Mouse (Mus musculus): ENCODE data around the gene Rundc1. TPM values are rescaled to one million over a fixed set of nuclear protein-coding genes. Genes with fewer than 3 reads are reported as not detected.

Rundc1 gene
- polyA plus RNA-seq, 1 experiment from 2014 or later = 16.1 TPM

- WGBS = 63% methylated on average over 6 of the region's 6 CpGs
- no peak overlapping the region for H3K4me2 ChIP-seq (replicated peaks; ENCODE audit: low read depth, low read length)
- H3K4me1 ChIP-seq (ENCODE audit: control insufficient read depth, insufficient read depth, low read length) = peaks cover 10% of the 10 kb centered on the region
- no peaks in the 10 kb centered on the region for H3K9me3 ChIP-seq (ENCODE audit: control insufficient read depth, low read length)
- ATAC-seq (ENCODE audit: low FRiP score, low TSS enrichment) = no peak
- H3K27me3 ChIP-seq (ENCODE audit: control insufficient read depth, insufficient read depth, low read length) = no peaks in the 10 kb centered on the region
- H3K27ac ChIP-seq (ENCODE audit: low read depth, low read length) = no peak overlapping the region
- H3K36me3 ChIP-seq (ENCODE audit: control insufficient read depth, insufficient read depth, low read length) = peaks cover 2% of the 10 kb centered on the region; the same call in 1 of the 2 replicates
- H3K9ac ChIP-seq (ENCODE audit: low read depth, low read length) = no peak overlapping the region
- H3K4me3 ChIP-seq (ENCODE audit: low read length) = no peak overlapping the region
Measured at GRCm38 (mm10) chr11:101418991-101419390, 5.9 kb upstream of the Rundc1 start.

- 34% methylated on average over 3 of the region's 3 CpGs for WGBS
- H3K4me3 ChIP-seq (ENCODE audit: low read length) = no peak overlapping the region
- H3K4me1 ChIP-seq (ENCODE audit: control insufficient read depth, insufficient read depth, low read length) = peaks cover 12% of the 10 kb centered on the region
- no peaks in the 10 kb centered on the region for H3K36me3 ChIP-seq (ENCODE audit: control insufficient read depth, insufficient read depth, low read length)
- no peaks in the 10 kb centered on the region for H3K9me3 ChIP-seq (ENCODE audit: control insufficient read depth, low read length)
- no peak for ATAC-seq (ENCODE audit: low FRiP score, low TSS enrichment)
- no peak overlapping the region for H3K4me2 ChIP-seq (replicated peaks; ENCODE audit: low read depth, low read length)
- H3K9ac ChIP-seq (ENCODE audit: low read depth, low read length) = no peak overlapping the region
- no peak overlapping the region for H3K27ac ChIP-seq (ENCODE audit: low read depth, low read length)
- no peaks in the 10 kb centered on the region for H3K27me3 ChIP-seq (ENCODE audit: control insufficient read depth, insufficient read depth, low read length)
Measured at GRCm38 (mm10) chr11:101419610-101420009, 5.3 kb upstream of the Rundc1 start.

GRCm38 (mm10) chr11:101420148-101420547, 4.7 kb upstream of the Rundc1 start:
- no peak overlapping the region for H3K4me3 ChIP-seq (ENCODE audit: low read length)
- no peak overlapping the region for H3K27ac ChIP-seq (ENCODE audit: low read depth, low read length)
- H3K9ac ChIP-seq (ENCODE audit: low read depth, low read length) = no peak overlapping the region
- 91% methylated on average over 5 of the region's 5 CpGs for WGBS
- no peaks in the 10 kb centered on the region for H3K27me3 ChIP-seq (ENCODE audit: control insufficient read depth, insufficient read depth, low read length)
- no peaks in the 10 kb centered on the region for H3K36me3 ChIP-seq (ENCODE audit: control insufficient read depth, insufficient read depth, low read length)
- H3K4me2 ChIP-seq (replicated peaks; ENCODE audit: low read depth, low read length) = no peak overlapping the region
- ATAC-seq (ENCODE audit: low FRiP score, low TSS enrichment) = no peak
- H3K9me3 ChIP-seq (ENCODE audit: control insufficient read depth, low read length) = no peaks in the 10 kb centered on the region
- H3K4me1 ChIP-seq (ENCODE audit: control insufficient read depth, insufficient read depth, low read length) = peaks cover 12% of the 10 kb centered on the region

GRCm38 (mm10) chr11:101424105-101424851, 607 bp upstream of the Rundc1 start, which contains the start of gene Gm27029:
Gene Gm27029, minus strand, starts transcription at chr11:101424796.
- H3K36me3 ChIP-seq (ENCODE audit: control insufficient read depth, insufficient read depth, low read length) = no peaks in the 10 kb centered on the region; the same call in 1 of the 2 replicates
- H3K27ac ChIP-seq (ENCODE audit: low read depth, low read length) = peak within 1 kb of the TSS; percentile 80
- peak within 1 kb of the TSS; percentile 78 for H3K4me2 ChIP-seq (replicated peaks; ENCODE audit: low read depth, low read length)
- WGBS = 3% methylated on average over 23 of the region's 23 CpGs
- H3K4me1 ChIP-seq (ENCODE audit: control insufficient read depth, insufficient read depth, low read length) = peaks cover 19% of the 10 kb centered on the region
- H3K27me3 ChIP-seq (ENCODE audit: control insufficient read depth, insufficient read depth, low read length) = no peaks in the 10 kb centered on the region
- peak; percentile 68 for ATAC-seq (ENCODE audit: low FRiP score, low TSS enrichment)
- H3K4me3 ChIP-seq (ENCODE audit: low read length) = peak within 1 kb of the TSS; percentile 95
- H3K9me3 ChIP-seq (ENCODE audit: control insufficient read depth, low read length) = no peaks in the 10 kb centered on the region
- H3K9ac ChIP-seq (ENCODE audit: low read depth, low read length) = peak within 1 kb of the TSS; percentile 82

GRCm38 (mm10) chr11:101426165-101426564, 1.3 kb downstream of the Rundc1 start:
- peaks cover 19% of the 10 kb centered on the region for H3K4me1 ChIP-seq (ENCODE audit: control insufficient read depth, insufficient read depth, low read length)
- H3K9me3 ChIP-seq (ENCODE audit: control insufficient read depth, low read length) = no peaks in the 10 kb centered on the region
- peak overlapping the region; percentile 95 for H3K4me3 ChIP-seq (ENCODE audit: low read length)
- H3K4me2 ChIP-seq (replicated peaks; ENCODE audit: low read depth, low read length) = peak overlapping the region; percentile 78
- 63% methylated on average over 8 of the region's 8 CpGs for WGBS
- peak overlapping the region; percentile 82 for H3K9ac ChIP-seq (ENCODE audit: low read depth, low read length)
- ATAC-seq (ENCODE audit: low FRiP score, low TSS enrichment) = no peak
- no peaks in the 10 kb centered on the region for H3K27me3 ChIP-seq (ENCODE audit: control insufficient read depth, insufficient read depth, low read length)
- no peak overlapping the region for H3K27ac ChIP-seq (ENCODE audit: low read depth, low read length)
- peaks cover 18% of the 10 kb centered on the region for H3K36me3 ChIP-seq (ENCODE audit: control insufficient read depth, insufficient read depth, low read length)

- no peak for ATAC-seq (ENCODE audit: low FRiP score, low TSS enrichment)
- WGBS = 91% methylated on average over 9 of the region's 9 CpGs
- Histone ChIP-seq H3K9me3 (ENCODE audit: control insufficient read depth, low read length) (no peaks in the 10 kb centered on the region), H3K4me1 (ENCODE audit: control insufficient read depth, insufficient read depth, low read length) (peaks cover 7% of the 10 kb centered on the region), H3K4me2 (replicated peaks; ENCODE audit: low read depth, low read length) (no peak overlapping the region), H3K4me3 (ENCODE audit: low read length) (no peak overlapping the region), H3K27ac (ENCODE audit: low read depth, low read length) (no peak overlapping the region), H3K9ac (ENCODE audit: low read depth, low read length) (no peak overlapping the region), H3K27me3 (ENCODE audit: control insufficient read depth, insufficient read depth, low read length) (no peaks in the 10 kb centered on the region), H3K36me3 (ENCODE audit: control insufficient read depth, insufficient read depth, low read length) (peaks cover 55% of the 10 kb centered on the region)
Measured at GRCm38 (mm10) chr11:101431327-101431726, 6.4 kb downstream of the Rundc1 start.

GRCm38 (mm10) chr11:101433396-101433795, 8.5 kb downstream of the Rundc1 start:
- Histone ChIP-seq H3K9me3 (ENCODE audit: control insufficient read depth, low read length) (no peaks in the 10 kb centered on the region), H3K4me1 (ENCODE audit: control insufficient read depth, insufficient read depth, low read length) (no peaks in the 10 kb centered on the region), H3K27ac (ENCODE audit: low read depth, low read length) (no peak overlapping the region), H3K4me3 (ENCODE audit: low read length) (no peak overlapping the region), H3K4me2 (replicated peaks; ENCODE audit: low read depth, low read length) (no peak overlapping the region), H3K36me3 (ENCODE audit: control insufficient read depth, insufficient read depth, low read length) (peaks cover 55% of the 10 kb centered on the region), H3K27me3 (ENCODE audit: control insufficient read depth, insufficient read depth, low read length) (no peaks in the 10 kb centered on the region), H3K9ac (ENCODE audit: low read depth, low read length) (no peak overlapping the region)
- WGBS = 92% methylated on average over 13 of the region's 13 CpGs
- no peak for ATAC-seq (ENCODE audit: low FRiP score, low TSS enrichment)

GRCm38 (mm10) chr11:101435831-101436230, 10.9 kb downstream of the Rundc1 start:
- no peak overlapping the region for H3K27ac ChIP-seq (ENCODE audit: low read depth, low read length)
- H3K4me1 ChIP-seq (ENCODE audit: control insufficient read depth, insufficient read depth, low read length) = no peaks in the 10 kb centered on the region
- ATAC-seq (ENCODE audit: low FRiP score, low TSS enrichment) = no peak

GRCm38 (mm10) chr11:101436916-101437315, 12.0 kb downstream of the Rundc1 start:
- Histone ChIP-seq H3K4me2 (replicated peaks; ENCODE audit: low read depth, low read length) (no peak overlapping the region), H3K4me3 (ENCODE audit: low read length) (no peak overlapping the region), H3K27ac (ENCODE audit: low read depth, low read length) (no peak overlapping the region), H3K27me3 (ENCODE audit: control insufficient read depth, insufficient read depth, low read length) (no peaks in the 10 kb centered on the region), H3K9ac (ENCODE audit: low read depth, low read length) (no peak overlapping the region), H3K4me1 (ENCODE audit: control insufficient read depth, insufficient read depth, low read length) (no peaks in the 10 kb centered on the region), H3K36me3 (ENCODE audit: control insufficient read depth, insufficient read depth, low read length) (peaks cover 30% of the 10 kb centered on the region), H3K9me3 (ENCODE audit: control insufficient read depth, low read length) (no peaks in the 10 kb centered on the region)
- whole genome bisulfite sequencing = 85% methylated on average over 4 of the region's 4 CpGs
- no peak for ATAC-seq (ENCODE audit: low FRiP score, low TSS enrichment)

More at GRCm38 (mm10) chr11:101435831-101436230, 10.9 kb downstream of the Rundc1 start:
- Histone ChIP-seq H3K36me3 (ENCODE audit: control insufficient read depth, insufficient read depth, low read length) (peaks cover 41% of the 10 kb centered on the region), H3K27me3 (ENCODE audit: control insufficient read depth, insufficient read depth, low read length) (no peaks in the 10 kb centered on the region), H3K9me3 (ENCODE audit: control insufficient read depth, low read length) (no peaks in the 10 kb centered on the region), H3K9ac (ENCODE audit: low read depth, low read length) (no peak overlapping the region), H3K4me2 (replicated peaks; ENCODE audit: low read depth, low read length) (no peak overlapping the region), H3K4me3 (ENCODE audit: low read length) (no peak overlapping the region)
- 86% methylated on average over 4 of the region's 4 CpGs for WGBS
